Mouse (Mus musculus): ENCODE measurements around the gene Nek7.

Gene Nek7

DNA sequence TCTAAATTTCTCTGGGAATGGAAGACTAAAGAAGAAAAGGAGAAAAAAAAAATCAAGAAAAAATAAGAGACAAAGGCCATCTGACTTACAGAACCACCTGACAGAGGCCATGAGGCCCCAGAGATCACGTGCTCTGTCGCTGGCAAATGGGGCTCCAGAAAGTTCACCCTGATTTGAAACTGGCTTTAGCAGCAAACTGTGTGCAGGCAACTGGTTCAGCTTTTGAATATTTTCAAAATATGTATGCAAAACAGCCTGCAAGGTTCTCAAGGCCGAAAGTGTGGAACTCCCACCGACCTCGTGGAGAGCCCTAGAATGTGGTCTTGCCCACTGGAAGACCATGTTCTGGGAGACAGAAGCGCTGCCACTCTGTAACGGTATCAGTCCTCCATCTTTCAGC is 11.6 kb downstream of the Nek7 start:
- DNase-seq (ENCODE audit: low spot score) = no peak

DNA sequence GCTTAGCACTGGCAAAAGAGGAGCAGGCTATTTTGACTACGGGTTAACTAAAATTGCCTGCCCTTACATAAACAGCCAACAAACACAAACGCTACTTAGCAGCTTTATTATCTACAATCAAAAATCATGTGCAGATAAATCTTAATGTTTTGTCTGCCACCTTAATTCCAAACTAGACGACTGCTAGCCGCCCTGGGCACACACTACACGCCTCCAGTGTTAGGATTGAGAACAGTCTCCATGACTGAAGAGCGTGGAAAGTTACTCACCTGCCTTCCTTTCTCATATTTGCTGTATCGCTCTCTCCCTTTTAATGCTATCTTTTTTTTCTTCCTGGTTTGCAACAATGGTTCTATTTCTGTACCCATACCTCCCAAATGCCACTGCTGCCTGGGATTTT is 12.1 kb downstream of the Nek7 start:
- no peak for DNase-seq (ENCODE audit: low spot score)

DNA sequence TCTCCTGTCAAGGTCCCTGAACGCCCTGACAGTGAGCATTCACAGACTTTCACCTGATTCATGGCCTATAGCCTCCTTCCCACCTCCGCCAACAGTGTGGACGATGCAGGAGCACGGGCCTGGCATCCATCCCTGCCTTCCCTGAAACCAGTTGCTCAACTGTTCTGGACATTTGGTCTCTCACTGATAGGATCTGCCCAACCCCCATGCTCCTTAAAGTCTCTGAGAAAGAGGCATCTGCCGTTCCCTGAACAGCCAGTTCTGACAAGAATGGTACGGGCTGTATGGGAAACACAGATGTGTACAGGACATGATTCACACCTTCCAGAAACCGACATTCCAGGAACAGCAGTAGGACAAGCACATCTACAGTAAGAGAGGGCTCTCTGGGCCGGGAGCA is 13.2 kb downstream of the Nek7 start:
- peak; percentile 65 for DNase-seq (ENCODE audit: low spot score)

DNA sequence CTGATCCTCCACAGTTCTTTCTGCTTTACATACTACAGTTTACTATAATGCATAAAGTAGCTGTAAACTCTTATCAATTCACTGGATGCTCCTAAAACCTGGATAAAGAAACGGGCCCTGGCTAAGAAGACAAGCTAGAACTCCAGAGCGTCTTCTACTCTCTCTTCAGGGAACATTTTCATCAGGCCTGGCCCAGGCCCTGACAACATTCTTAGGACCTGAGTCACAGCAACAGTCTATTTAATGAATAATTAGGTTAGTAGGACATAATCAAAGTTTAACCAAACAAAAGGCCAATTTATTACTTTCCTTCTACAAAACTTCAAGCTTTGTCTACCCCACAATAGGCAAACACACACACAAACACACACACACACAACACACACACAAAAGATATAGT is 15.2 kb downstream of the Nek7 start:
- peak; percentile 30 for DNase-seq (ENCODE audit: low spot score)

GRCm38 (mm10) chr1:138603974-138604373 is 16.0 kb downstream of the Nek7 start:
- no peak for DNase-seq (ENCODE audit: low spot score)

GRCm38 (mm10) chr1:138598087-138598486 is 21.9 kb downstream of the Nek7 start:
- DNase-seq (ENCODE audit: low spot score) = no peak

- DNase-seq (ENCODE audit: low spot score) = peak; percentile 54
Measured at GRCm38 (mm10) chr1:138596127-138596706, 23.7 kb downstream of the Nek7 start.

DNA sequence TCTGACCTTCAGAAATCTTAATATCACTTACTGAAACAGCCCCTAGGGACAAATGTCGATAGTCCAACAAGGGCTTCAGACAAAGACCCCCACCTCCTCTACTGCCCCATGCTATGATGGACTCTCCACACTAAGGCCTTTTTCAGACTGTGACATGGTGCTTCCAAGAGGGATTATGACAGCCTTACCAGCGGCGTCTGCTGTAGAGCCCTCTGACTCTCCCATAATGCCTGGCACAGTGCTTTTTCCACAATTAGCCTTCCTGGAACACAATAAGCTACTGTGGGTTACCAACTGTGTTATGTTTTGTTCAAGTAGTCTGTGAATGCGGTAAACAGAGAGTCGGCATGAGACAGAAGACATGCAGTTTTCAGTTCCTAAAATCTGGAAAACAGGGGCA is 25.0 kb downstream of the Nek7 start:
- no peak for DNase-seq (ENCODE audit: low spot score)

- DNase-seq (ENCODE audit: low spot score) = no peak
Measured at GRCm38 (mm10) chr1:138593922-138594321, 26.0 kb downstream of the Nek7 start.

DNA sequence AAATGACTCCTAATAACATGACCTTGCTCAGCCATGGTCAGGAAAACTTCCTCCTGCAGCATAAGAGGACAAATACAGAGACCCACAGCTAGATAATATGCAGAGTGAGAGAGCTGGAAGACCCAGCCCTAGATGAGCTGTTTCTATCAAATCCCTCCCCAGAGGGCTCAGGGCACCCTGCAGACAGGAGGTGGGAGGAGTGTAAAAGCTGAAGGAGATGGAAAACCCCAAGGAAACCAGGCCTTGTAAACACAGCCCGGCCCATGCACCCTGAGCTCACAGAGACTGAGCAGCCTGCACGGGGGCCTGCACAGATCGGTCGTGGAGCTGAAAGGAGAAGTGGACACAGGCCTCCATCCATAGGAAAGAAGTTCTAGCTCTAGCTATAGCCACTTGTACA is 27.5 kb downstream of the Nek7 start:
- no peak for DNase-seq (ENCODE audit: low spot score)

GRCm38 (mm10) chr1:138590451-138591022 is 29.4 kb downstream of the Nek7 start:
- no peak for DNase-seq (ENCODE audit: low spot score)

DNA sequence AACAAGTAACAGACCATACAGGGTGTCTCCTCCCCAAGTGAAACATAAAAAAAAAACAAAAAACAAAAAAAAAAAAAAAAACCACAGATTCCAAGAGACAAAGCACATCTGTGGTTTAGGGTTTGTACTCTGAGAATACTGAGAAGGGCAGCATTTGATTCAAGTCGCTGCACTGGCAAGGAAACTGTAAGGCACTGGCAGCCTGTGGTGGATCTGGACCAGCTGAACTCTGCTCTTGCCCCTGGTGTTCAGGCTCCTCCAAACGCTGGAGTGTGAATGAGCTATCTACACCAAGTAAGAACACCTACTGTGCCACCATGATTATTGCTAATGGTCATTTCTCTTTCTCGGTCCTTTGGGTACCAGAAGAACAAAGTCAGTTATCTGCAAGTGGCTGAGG is 30.8 kb downstream of the Nek7 start:
- DNase-seq (ENCODE audit: low spot score) = no peak

DNA sequence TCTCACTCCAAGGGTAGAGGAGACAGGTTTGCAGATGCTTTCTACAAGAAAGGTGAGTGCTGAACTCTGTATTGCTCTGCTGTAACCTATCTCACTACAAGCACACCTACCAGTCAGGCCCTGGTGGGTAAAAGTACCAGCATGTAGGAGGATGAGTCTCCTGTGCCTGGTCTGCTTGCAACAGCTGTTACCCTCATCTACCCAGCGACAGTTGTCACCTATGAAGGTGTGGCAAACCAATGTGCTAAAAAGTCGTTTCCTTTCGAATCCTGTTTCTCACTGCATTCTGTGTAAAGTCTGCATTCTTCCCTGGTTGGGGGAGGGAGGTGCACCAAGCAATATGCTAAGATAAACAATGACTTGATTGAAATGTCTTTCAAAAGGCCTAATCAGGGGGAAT is 32.1 kb downstream of the Nek7 start:
- DNase-seq (ENCODE audit: low spot score) = no peak

GRCm38 (mm10) chr1:138586891-138587290 is 33.0 kb downstream of the Nek7 start:
- DNase-seq (ENCODE audit: low spot score) = no peak

GRCm38 (mm10) chr1:138584423-138585013 is 35.4 kb downstream of the Nek7 start:
- no peak for DNase-seq (ENCODE audit: low spot score)

- DNase-seq (ENCODE audit: low spot score) = no peak
Measured at GRCm38 (mm10) chr1:138582225-138582624, 37.7 kb downstream of the Nek7 start.

GRCm38 (mm10) chr1:138579822-138580492 is 40.0 kb downstream of the Nek7 start:
- no peak for DNase-seq (ENCODE audit: low spot score)

DNA sequence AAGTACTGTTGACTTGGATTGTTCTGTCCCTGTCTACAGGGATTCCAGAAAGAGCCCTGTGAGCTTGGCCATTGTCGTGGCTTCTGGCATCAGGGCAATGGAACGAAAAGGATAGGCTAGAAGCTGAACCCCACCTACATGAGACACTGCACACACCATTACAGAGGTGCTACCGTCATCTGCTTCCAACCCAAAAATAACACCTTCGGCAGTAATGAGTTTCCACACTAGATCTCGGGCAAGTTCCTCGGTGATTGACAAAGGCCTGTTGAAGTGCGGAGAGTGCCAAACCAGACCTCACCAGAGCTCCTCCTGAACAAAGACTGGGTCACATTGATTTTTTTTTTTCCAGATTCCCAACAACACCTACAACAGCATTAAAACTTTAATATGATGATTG is 40.7 kb downstream of the Nek7 start:
- DNase-seq (ENCODE audit: low spot score) = no peak

GRCm38 (mm10) chr1:138576803-138577202 is 43.1 kb downstream of the Nek7 start:
- DNase-seq (ENCODE audit: low spot score) = no peak

DNA sequence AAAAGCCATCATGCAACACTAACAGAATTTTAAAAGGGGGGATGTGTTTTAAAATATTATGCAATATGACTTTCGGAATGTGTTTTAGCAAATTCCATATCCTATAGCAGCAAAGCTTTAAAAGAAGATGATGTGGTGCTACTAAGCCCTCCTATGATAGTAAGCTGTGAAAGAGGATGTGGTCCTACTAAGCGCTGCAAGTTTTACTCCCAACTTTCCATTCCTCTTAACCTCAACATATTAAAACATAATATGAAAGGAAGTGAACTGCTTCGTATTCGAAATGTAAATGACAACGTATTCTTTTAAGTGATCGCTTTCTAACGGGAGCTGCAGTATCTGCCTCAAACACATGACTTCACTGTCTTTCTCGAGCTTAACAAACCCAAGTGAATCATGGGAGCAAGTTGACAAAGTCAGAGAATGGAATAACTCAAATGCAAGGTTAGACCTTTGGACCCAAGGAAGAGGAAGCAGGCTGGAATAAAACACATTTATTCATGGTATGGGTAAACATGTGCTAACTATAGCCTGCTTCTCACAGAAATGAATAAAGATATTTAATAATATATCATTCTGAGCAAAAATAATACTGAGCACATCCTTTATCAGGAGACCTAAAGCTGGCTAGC is 43.8 kb downstream of the Nek7 start:
- DNase-seq (ENCODE audit: low spot score) = no peak

- DNase-seq (ENCODE audit: low spot score) = peak; percentile 23
Measured at GRCm38 (mm10) chr1:138575629-138576028, 44.3 kb downstream of the Nek7 start.

- DNase-seq (ENCODE audit: low spot score) = no peak
Measured at GRCm38 (mm10) chr1:138571565-138572361, 48.2 kb downstream of the Nek7 start.

All from MN1 (cell line).